Mouse (Mus musculus) ES-Bruce4 (cell line): Measurements from ENCODE around the gene Trmt1.

ENCODE experiments used
- CTCF ChIP-seq: IDR thresholded peaks from one replicate; pipeline ENCODE4 v1.8.1; 2011; ENCODE audit warnings: low read depth, low read length
- EP300 ChIP-seq: IDR thresholded peaks from 2 replicates; pipeline ENCODE4 v1.6.1; 2011; ENCODE audit warnings: low read depth, low read length; ENCODE audit not compliant: insufficient read depth

DNA sequence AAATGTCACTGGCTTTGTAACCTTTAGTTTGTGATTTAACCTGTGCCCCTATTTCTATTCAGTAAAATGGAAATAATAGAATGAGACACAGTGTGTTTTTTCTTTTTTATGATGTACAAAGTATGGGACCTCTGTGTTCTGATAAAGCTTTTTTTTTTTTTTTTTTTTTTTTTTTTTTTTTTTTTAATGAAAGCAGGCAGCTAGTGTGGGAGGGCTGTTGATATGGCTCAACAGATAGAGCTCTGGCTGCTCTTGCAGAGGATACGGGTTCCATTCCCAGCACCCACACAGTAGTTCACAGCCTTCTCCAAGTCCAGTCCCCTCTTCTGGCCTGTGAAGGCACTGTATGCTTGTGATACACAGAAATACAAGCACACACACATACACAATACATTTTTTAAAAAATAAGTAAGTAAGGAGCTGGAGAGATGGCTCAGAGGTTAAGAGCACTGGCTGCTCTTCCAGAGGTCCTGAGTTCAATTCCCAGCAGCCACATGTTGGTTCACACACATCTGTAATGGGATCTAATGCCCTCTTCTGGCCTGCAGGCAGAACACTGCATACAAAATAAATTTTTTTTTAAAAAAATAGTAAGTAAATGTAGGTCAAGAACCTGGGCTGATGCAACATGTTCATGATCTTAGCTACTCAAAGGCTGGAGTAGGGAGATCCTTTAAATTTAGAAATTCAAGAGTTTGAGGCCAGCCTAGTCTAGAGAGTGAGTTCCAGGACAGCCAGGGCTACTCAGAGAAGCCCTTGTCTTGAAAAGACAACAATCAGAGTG is 44.3 kb upstream of the Trmt1 start:
- TF ChIP-seq CTCF (no peak), EP300 (no peak)
